Mouse (Mus musculus) adrenal gland, adult 18-20 months (tissue): ENCODE measurements at regions not wholly inside any gene's neighbourhood (a gene's known extent, or its start where the extent isn't known, plus 50 kb on each side); places are given as distances from the start of the nearest gene placed in this dataset.

Source experiments
- DNase-seq, 2 experiments: peaks; one replicate each; pipeline ENCODE4 v3.0.0; 2021 to 2022; ENCODE audit warnings: low spot score in 2 of 2

DNA sequence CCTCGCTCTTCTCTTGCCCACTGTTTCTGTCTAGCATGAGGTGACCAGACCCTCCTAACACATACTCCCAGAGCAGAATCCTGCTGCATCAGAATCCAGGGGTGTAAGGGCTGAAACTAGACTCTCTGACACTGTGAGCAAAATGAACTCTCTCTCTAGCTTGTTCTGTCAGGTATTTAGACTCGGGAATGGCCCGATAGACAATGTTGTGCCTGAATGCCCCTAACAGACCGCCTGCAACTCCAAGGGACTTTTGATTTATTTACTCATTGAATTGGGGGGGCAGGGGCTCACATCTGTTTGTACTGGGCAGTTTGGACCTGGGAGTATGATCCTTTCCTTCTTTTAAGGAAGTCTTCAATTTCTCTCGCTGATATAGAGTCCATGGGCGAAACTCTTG lies 469.3 kb upstream of the Trpc7 start:
- no peak for DNase-seq

- no peak for DNase-seq
Observed at GRCm38 (mm10) chr13:57364396-57364795, 468.6 kb upstream of the Trpc7 start.

- DNase-seq, result no peak
Observed at GRCm38 (mm10) chr13:57362563-57362962, 466.8 kb upstream of the Trpc7 start.

DNA sequence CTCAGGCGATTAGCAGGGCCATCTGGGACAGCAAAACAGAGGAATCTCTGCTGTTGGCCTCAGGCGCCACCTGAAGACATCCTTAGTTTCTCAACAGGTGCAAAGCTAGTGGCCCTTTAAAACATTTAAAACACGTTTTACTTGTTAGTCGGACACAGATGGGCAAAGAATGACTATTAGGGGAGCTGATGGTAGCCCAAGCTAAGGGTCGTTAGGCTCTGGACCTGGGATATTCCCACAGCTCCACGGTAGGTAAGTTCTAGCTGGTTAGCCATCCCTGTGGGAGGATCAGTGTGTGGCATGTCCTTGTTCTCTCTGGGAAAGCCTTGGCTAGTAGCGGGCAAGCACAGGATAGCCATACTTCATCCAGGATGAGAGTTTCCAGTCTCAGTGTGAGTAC lies 465.5 kb upstream of the Trpc7 start:
- no peak for DNase-seq

GRCm38 (mm10) chr13:57354606-57355005 lies 458.8 kb upstream of the Trpc7 start:
- DNase-seq, result no peak

- no peak for DNase-seq
Observed at GRCm38 (mm10) chr13:57353976-57354375, 458.2 kb upstream of the Trpc7 start.

- no peak for DNase-seq
Observed at GRCm38 (mm10) chr13:57350828-57351227, 455.0 kb upstream of the Trpc7 start.

GRCm38 (mm10) chr13:57338676-57339075 lies 442.9 kb upstream of the Trpc7 start:
- no peak for DNase-seq

DNA sequence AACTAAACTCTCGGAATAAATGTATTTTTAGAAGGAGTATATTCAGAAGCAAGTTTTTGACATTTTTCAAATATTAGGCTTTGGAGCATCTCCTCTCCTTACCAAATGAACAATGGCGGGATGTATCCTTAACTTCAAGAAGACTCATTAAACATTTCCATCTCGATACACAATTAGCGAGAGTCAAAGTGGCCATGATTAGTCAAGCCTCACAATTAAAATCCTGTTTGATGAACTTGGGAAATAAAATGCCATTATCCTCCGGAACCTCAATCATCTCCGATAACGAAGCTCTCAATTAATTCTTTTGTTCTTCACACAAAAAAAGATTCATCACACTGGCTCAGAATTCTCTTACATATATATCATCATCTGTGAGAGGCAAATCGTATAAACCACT lies 440.8 kb upstream of the Trpc7 start:
- DNase-seq, result no peak

GRCm38 (mm10) chr13:57332976-57333375 lies 437.2 kb upstream of the Trpc7 start:
- DNase-seq, result no peak

GRCm38 (mm10) chr13:57331868-57332267 lies 436.1 kb upstream of the Trpc7 start:
- no peak for DNase-seq

- DNase-seq, result no peak
Observed at GRCm38 (mm10) chr13:57325306-57325925, 429.6 kb upstream of the Trpc7 start.

GRCm38 (mm10) chr13:57316211-57317005 lies 420.6 kb upstream of the Trpc7 start:
- peak; percentile 13 to 23 for DNase-seq

GRCm38 (mm10) chr13:57314512-57314911 lies 418.7 kb upstream of the Trpc7 start:
- DNase-seq, result peak in 1 of 2 experiments; percentile 5

GRCm38 (mm10) chr13:57313731-57314130 lies 417.9 kb upstream of the Trpc7 start:
- DNase-seq, result no peak

DNA sequence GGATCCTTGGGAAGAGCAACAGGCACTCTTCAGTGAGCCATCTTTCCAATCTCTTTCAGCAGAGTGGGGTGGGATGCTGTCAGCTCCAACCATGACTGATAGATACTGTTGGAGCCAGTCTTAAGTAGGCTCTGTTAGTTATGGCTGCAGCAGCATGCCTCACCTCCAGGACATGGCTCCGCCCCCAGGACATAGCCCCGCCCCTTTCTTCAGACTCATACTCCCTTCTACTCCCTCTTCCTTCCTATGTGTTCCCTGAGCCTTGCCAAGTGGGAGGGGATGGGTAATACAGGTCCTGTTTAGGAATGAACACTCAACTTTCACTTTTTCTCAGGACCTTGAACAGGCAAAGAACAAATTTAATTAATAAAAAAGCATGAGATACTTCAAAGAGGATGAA lies 415.4 kb upstream of the Trpc7 start:
- no peak for DNase-seq

DNA sequence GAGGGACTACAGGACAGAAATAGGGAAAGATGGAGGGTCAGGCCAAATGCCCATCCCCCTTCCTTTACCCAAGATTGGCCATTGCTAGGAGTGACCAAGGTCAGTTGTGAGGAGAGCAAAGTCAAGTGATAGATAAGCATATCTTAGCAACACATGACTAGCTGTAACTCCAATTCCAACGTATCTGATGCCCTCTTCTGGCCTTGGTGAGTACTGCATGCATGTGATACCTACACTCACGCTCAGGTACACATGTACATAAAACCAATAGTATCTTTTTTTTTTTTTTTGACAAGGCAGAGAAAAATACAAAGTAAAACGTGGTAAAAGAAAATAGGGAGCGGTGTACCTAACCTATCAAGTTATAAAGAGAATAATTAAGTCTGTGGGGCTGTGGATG lies 413.8 kb upstream of the Trpc7 start:
- no peak for DNase-seq

- DNase-seq, result no peak
Observed at GRCm38 (mm10) chr13:57307971-57308903, 412.4 kb upstream of the Trpc7 start.

DNA sequence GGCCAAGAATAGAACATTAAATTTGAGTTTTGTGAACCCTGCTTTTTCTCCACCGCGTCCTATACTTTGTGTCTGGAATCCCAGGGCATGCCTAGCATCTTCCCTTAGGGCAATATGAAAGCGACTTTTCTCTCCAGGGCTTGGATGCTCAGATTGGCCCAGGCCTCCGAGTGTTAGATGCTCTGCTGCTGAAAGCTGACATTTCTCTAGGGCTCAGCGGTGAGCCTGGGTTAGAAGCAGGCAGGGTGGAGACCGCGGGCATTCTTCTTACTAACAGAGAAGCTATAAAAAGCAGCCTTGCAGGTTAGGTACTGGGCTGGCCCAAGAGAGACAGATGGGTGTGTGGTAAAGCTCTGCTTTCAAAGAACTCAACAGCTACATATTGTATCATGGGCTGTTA lies 409.8 kb upstream of the Trpc7 start:
- no peak for DNase-seq

GRCm38 (mm10) chr13:57303805-57304204 lies 408.0 kb upstream of the Trpc7 start:
- no peak for DNase-seq

DNA sequence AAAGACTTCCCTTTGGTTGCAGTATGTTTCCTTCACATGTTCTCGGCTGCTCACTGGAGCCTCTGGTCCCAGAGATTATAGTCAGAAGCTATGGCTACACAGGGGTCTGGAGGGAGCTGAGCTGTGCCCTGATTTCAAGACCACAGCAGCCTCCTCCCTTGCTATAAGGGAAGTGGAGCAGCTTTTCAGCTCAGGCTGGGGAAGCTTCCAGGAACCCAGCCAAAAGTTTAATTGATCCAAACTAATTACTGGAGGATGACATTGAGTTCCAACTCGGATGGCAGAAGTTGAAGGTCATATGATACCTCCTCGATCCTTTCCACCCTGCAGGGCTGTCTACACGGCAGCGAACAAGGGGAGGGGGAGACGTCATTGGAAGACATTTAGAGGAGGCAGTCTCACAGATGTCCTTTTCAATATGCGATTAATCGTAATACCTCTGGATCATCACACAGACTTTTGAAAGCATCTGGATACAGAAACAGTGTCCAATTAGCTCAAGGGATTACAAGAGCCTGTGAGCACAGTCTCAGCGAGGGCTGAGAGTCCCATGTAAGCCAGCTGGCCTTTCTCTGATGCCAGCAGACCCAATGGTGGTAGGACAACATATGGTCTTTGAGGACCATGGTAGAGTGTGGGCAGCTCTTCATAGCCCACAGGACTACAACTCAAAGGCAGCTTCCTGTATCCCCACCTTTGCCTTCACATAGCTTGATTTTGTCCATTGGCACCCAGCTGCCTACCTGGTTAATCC lies 396.1 kb upstream of the Trpc7 start:
- no peak for DNase-seq
